Mouse (Mus musculus): ENCODE data around the gene Traf2. TPM values are rescaled to one million over a fixed set of nuclear protein-coding genes. Genes with fewer than 3 reads are reported as not detected.
A peak's percentile ranks its signal among the peaks of the same experiment; 100 is the strongest.

The Traf2 gene
- total and polyA plus RNA-seq, 3 experiments = 10.8 to 15.8 (median 13.5) TPM

DNA sequence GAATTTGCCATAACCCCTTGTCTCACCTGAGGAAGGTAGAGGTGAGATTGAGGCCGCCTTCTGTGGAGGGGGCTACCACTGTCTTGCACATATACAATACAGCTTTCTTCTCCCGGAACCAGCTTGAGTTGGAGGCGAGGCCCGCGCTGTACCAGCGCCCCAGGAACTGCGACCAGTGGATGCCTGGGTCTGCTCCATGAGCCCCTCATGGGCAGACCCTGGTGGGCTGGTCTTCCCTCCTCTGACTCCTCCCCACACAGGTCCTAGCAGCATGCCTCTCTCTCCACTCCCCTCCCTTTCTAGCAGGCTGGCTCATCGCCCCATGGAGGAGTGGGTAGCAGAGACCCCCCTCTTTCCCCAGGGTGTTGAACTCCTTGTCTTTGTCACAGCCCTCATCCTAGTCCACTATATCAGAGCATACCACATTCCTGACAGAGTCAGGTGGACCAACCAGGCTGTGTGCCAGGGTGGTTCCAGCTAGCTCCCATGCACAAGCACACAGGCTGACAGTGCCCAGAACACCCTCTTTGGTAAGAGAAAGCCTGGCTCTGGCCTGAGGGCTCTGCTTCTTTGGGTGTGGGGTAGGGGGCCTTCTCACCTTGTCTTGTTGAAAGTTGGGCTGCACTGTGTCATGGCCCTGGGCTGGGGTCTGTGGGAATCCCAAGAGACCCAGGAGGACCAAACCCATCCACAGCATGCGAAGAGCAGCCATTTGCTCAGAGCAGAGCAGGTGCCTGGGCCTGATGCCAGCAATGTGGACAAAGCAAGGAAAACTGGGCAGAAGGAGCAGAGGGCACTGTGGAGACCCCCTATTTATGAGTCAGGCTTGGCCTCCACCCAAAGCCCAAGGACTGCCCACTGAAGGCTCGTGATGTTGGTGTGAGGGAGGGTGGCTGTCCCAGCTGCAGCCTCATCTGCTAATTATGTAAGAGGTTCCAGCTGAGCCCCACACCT lies 77.5 kb downstream of the Traf2 start:
- H3K9ac ChIP-seq (ENCODE audit: low read depth, low read length) = peak overlapping the region; percentile 27; the same call in 1 of the 2 replicates
- H3K4me3 ChIP-seq = no peak overlapping the region; the same call in 1 of the 2 replicates
- 0 out of 2 replicates have a peak, but pooled peaks have one; percentile 25 for TF ChIP-seq POLR2A (IDR thresholded peaks at IDR 0.05; ENCODE audit: insufficient read depth, low read depth, low read length)
- no peak for TF ChIP-seq CTCF (IDR thresholded peaks at IDR 0.05)
- TF ChIP-seq EP300 (IDR thresholded peaks at IDR 0.05; ENCODE audit: insufficient read depth, low read depth, low read length) = peak; percentile 69
- peak overlapping the region; percentile 64 for H3K27ac ChIP-seq
- H3K27me3 ChIP-seq (ENCODE audit: control insufficient read depth, insufficient read depth, low read length) = no peaks in the 10 kb centered on the region
- H3K4me1 ChIP-seq (ENCODE audit: control insufficient read depth, insufficient read depth, low read length) = no peaks in the 10 kb centered on the region; the same call in 1 of the 2 replicates
- intact Hi-C loops (cut with DNase I) = no loop called here
- WGBS = 69% methylated on average over 10 of the region's 10 CpGs
- H3K36me3 ChIP-seq (ENCODE audit: control insufficient read depth, insufficient read depth, low read length) = no peaks in the 10 kb centered on the region
- H3K79me2 ChIP-seq (replicated peaks; ENCODE audit: control insufficient read depth, insufficient read depth, low read length) = no peaks in the 10 kb centered on the region
- DNase-seq = peak; percentile 53 to 68

Other genes starting within 250 kb of the Traf2 start
Only the 30 nearest of the 33 such genes appear.
- 10 to 100 TPM; 21.6 to 22.5 TPM for gene Man1b1, start 214.6 kb downstream of the Traf2 start, total RNA-seq (2021)
- gene Man1b1, start 214.6 kb downstream of the Traf2 start, polyA plus RNA-seq (2012; rRNA removed) = 8.2 and 9.9 TPM in 2 replicates
- gene Dpp7, start 190.6 kb downstream of the Traf2 start, total RNA-seq (2021) = 1 to 10 TPM; 4.8 to 5.4 TPM
- gene Dpp7, start 190.6 kb downstream of the Traf2 start, polyA plus RNA-seq (2012; rRNA removed) = 11.4 and 11.8 TPM in 2 replicates
- 1 to 10 TPM; 7.2 to 7.9 TPM for gene Uap1l1, start 181.3 kb downstream of the Traf2 start, total RNA-seq (2021)
- 7.6 and 8.3 TPM in 2 replicates for gene Uap1l1, start 181.3 kb downstream of the Traf2 start, polyA plus RNA-seq (2012; rRNA removed)
- gene Sapcd2, start 174.6 kb downstream of the Traf2 start, total RNA-seq (2021) = not detected
- 0.20 and 0.26 TPM in 2 replicates for gene Sapcd2, start 174.6 kb downstream of the Traf2 start, polyA plus RNA-seq (2012; rRNA removed)
- gene Entpd2, start 151.1 kb downstream of the Traf2 start, total RNA-seq (2021) = 10 to 100 TPM; 11.1 to 13.5 TPM
- gene Entpd2, start 151.1 kb downstream of the Traf2 start, polyA plus RNA-seq (2012; rRNA removed) = 36.3 and 37.1 TPM in 2 replicates
- 10 to 100 TPM; 21.3 to 30.4 TPM for gene Npdc1, start 147.6 kb downstream of the Traf2 start, total RNA-seq (2021)
- gene Npdc1, start 147.6 kb downstream of the Traf2 start, polyA plus RNA-seq (2012; rRNA removed) = 47.8 and 52.2 TPM in 2 replicates
- under 1 TPM in 1 of 2 experiments, not detected in 1; 0.11 TPM for gene Fut7, start 123.7 kb downstream of the Traf2 start, total RNA-seq (2021)
- 0.43 TPM in 1 of 2 replicates, not detected in the other for gene Fut7, start 123.7 kb downstream of the Traf2 start, polyA plus RNA-seq (2012; rRNA removed)
- gene Abca2, start 118.2 kb downstream of the Traf2 start, total RNA-seq (2021) = 10 to 100 TPM; 36.1 to 41.1 TPM
- gene Abca2, start 118.2 kb downstream of the Traf2 start, polyA plus RNA-seq (2012; rRNA removed) = 43.4 and 44.2 TPM in 2 replicates
- 1 to 10 TPM; 1.4 to 1.8 TPM for gene Clic3, start 90.1 kb downstream of the Traf2 start, total RNA-seq (2021)
- gene Clic3, start 90.1 kb downstream of the Traf2 start, polyA plus RNA-seq (2012; rRNA removed) = 4.8 and 7.4 TPM in 2 replicates
- 10 to 100 TPM; 17.7 to 20.6 TPM for gene Paxx, start 85.8 kb downstream of the Traf2 start, total RNA-seq (2021)
- gene Paxx, start 85.8 kb downstream of the Traf2 start, polyA plus RNA-seq (2012; rRNA removed) = 32.8 and 36.8 TPM in 2 replicates
- 100 to 1,000 TPM; 472 to 774 TPM for gene Ptgds, start 76.9 kb downstream of the Traf2 start, total RNA-seq (2021)
- gene Ptgds, start 76.9 kb downstream of the Traf2 start, polyA plus RNA-seq (2012; rRNA removed) = 198 and 795 TPM in 2 replicates
- gene Lcn12, start 53.0 kb downstream of the Traf2 start, total RNA-seq (2021) = not detected
- gene Lcn12, start 53.0 kb downstream of the Traf2 start, polyA plus RNA-seq (2012; rRNA removed) = not detected in 2 replicates
- 10 to 100 TPM; 82.7 to 84.8 TPM for gene Fbxw5, start 46.2 kb downstream of the Traf2 start, total RNA-seq (2021)
- 32.9 and 41.0 TPM in 2 replicates for gene Fbxw5, start 46.2 kb downstream of the Traf2 start, polyA plus RNA-seq (2012; rRNA removed)
- gene C8g, start 45.2 kb downstream of the Traf2 start, total RNA-seq (2021) = 1 to 10 TPM; 1.3 to 1.6 TPM
- 4.1 and 6.1 TPM in 2 replicates for gene C8g, start 45.2 kb downstream of the Traf2 start, polyA plus RNA-seq (2012; rRNA removed)
- 100 to 1,000 TPM; 211 to 222 TPM for gene Edf1, start 10.9 kb upstream of the Traf2 start, total RNA-seq (2021)
- gene Edf1, start 10.9 kb upstream of the Traf2 start, polyA plus RNA-seq (2012; rRNA removed) = 81.9 and 110 TPM in 2 replicates
- 1 to 10 TPM in 1 of 2 experiments, under 1 TPM in 1; 0.60 to 2.2 TPM for gene Mamdc4, start 27.9 kb upstream of the Traf2 start, total RNA-seq (2021)
- gene Mamdc4, start 27.9 kb upstream of the Traf2 start, polyA plus RNA-seq (2012; rRNA removed) = 1.6 and 8.5 TPM in 2 replicates
- gene Phpt1, start 28.3 kb upstream of the Traf2 start, total RNA-seq (2021) = 10 to 100 TPM; 52.6 to 69.9 TPM
- gene Phpt1, start 28.3 kb upstream of the Traf2 start, polyA plus RNA-seq (2012; rRNA removed) = 100 and 101 TPM in 2 replicates
- gene Ajm1, start 34.8 kb upstream of the Traf2 start, total RNA-seq (2021) = under 1 TPM; 0.05 to 0.36 TPM
- gene Ajm1, start 34.8 kb upstream of the Traf2 start, polyA plus RNA-seq (2012; rRNA removed) = 0.15 and 1.1 TPM in 2 replicates
- gene Rabl6, start 61.6 kb upstream of the Traf2 start, total RNA-seq (2021) = 10 to 100 TPM; 61.2 to 65.3 TPM
- gene Rabl6, start 61.6 kb upstream of the Traf2 start, polyA plus RNA-seq (2012; rRNA removed) = 48.8 and 56.0 TPM in 2 replicates
- not detected for gene Ccdc183, start 70.7 kb upstream of the Traf2 start, total RNA-seq (2021)
- not detected in 2 replicates for gene Ccdc183, start 70.7 kb upstream of the Traf2 start, polyA plus RNA-seq (2012; rRNA removed)
- gene Tmem141, start 75.1 kb upstream of the Traf2 start, total RNA-seq (2021) = 10 to 100 TPM; 29.4 to 32.6 TPM
- gene Tmem141, start 75.1 kb upstream of the Traf2 start, polyA plus RNA-seq (2012; rRNA removed) = 49.2 and 73.7 TPM in 2 replicates
- gene Fcna, start 81.1 kb upstream of the Traf2 start, total RNA-seq (2021) = 1 to 10 TPM; 4.8 to 6.8 TPM
- gene Fcna, start 81.1 kb upstream of the Traf2 start, polyA plus RNA-seq (2012; rRNA removed) = 3.4 and 4.0 TPM in 2 replicates
- 1 to 10 TPM in 1 of 2 experiments, under 1 TPM in 1; 0.98 to 1.2 TPM for gene Lcn8, start 106.2 kb upstream of the Traf2 start, total RNA-seq (2021)
- gene Lcn8, start 106.2 kb upstream of the Traf2 start, polyA plus RNA-seq (2012; rRNA removed) = 0.20 TPM in 1 of 2 replicates, not detected in the other
- gene Lcn5, start 111.0 kb upstream of the Traf2 start, total RNA-seq (2021) = not detected
- gene Lcn5, start 111.0 kb upstream of the Traf2 start, polyA plus RNA-seq (2012; rRNA removed) = not detected in 2 replicates
- not detected for gene Lcn6, start 129.8 kb upstream of the Traf2 start, total RNA-seq (2021)
- gene Lcn6, start 129.8 kb upstream of the Traf2 start, polyA plus RNA-seq (2012; rRNA removed) = not detected in 2 replicates
- gene Lcn10, start 135.8 kb upstream of the Traf2 start, total RNA-seq (2021) = not detected
- gene Lcn10, start 135.8 kb upstream of the Traf2 start, polyA plus RNA-seq (2012; rRNA removed) = not detected in 2 replicates
- gene Obp2a, start 153.1 kb upstream of the Traf2 start, total RNA-seq (2021) = not detected
- gene Obp2a, start 153.1 kb upstream of the Traf2 start, polyA plus RNA-seq (2012; rRNA removed) = not detected in 2 replicates
- gene Bmyc, start 159.8 kb upstream of the Traf2 start, total RNA-seq (2021) = 10 to 100 TPM; 12.7 to 14.8 TPM
- 11.9 and 21.2 TPM in 2 replicates for gene Bmyc, start 159.8 kb upstream of the Traf2 start, polyA plus RNA-seq (2012; rRNA removed)
- gene Obp2b, start 190.1 kb upstream of the Traf2 start, total RNA-seq (2021) = not detected
- not detected in 2 replicates for gene Obp2b, start 190.1 kb upstream of the Traf2 start, polyA plus RNA-seq (2012; rRNA removed)
- gene Lcn3, start 218.6 kb upstream of the Traf2 start, total RNA-seq (2021) = not detected
- not detected in 2 replicates for gene Lcn3, start 218.6 kb upstream of the Traf2 start, polyA plus RNA-seq (2012; rRNA removed)